Mouse (Mus musculus) heart, embryonic 15.5 days (tissue): ENCODE results near the gene 6030408B16Rik. TPM values are rescaled to one million over a fixed set of nuclear protein-coding genes. Genes with fewer than 3 reads are reported as not detected.

Experiments used
- ATAC-seq: fragments of 200-750 bp; cut with Nextera tagmentation; replicated peaks from 2 replicates; pipeline ENCODE4 v1.8.0; 2017; ENCODE audit warnings: low read depth, moderate TSS enrichment; ENCODE audit not compliant: insufficient number of reproducible peaks, insufficient read depth, low FRiP score
- H3K27ac ChIP-seq: fragments of 300-500 bp; sonication (generic); 2 replicates; pipeline ENCODE4 v1.5.1; 2015; ENCODE audit warnings: mild to moderate bottlenecking, inconsistent platforms
- H3K27me3 ChIP-seq: fragments of 300-500 bp; sonication (generic); 2 replicates; pipeline ENCODE4 v1.6.1; 2015; ENCODE audit warnings: inconsistent platforms
- H3K36me3 ChIP-seq: fragments of 300-500 bp; sonication (generic); 2 replicates; pipeline ENCODE4 v1.6.1; 2015; ENCODE audit warnings: mild to moderate bottlenecking, inconsistent platforms
- H3K4me1 ChIP-seq: fragments of 300-500 bp; sonication (generic); replicated peaks from 2 replicates; pipeline ENCODE4 v1.6.1; 2015; ENCODE audit warnings: inconsistent platforms
- H3K4me2 ChIP-seq: fragments of 300-500 bp; sonication (generic); 2 replicates; pipeline ENCODE4 v1.6.1; 2015; ENCODE audit warnings: inconsistent platforms, mild to moderate bottlenecking, moderate library complexity
- H3K4me3 ChIP-seq: fragments of 300-500 bp; sonication (generic); 2 replicates; pipeline ENCODE4 v1.5.1; 2015; ENCODE audit warnings: mild to moderate bottlenecking, inconsistent platforms
- H3K9ac ChIP-seq: fragments of 300-500 bp; sonication (generic); 2 replicates; pipeline ENCODE4 v1.6.1; 2015; ENCODE audit warnings: mild to moderate bottlenecking, inconsistent platforms
- H3K9me3 ChIP-seq: fragments of 300-500 bp; sonication (generic); replicated peaks from 2 replicates; pipeline ENCODE4 v1.6.1; 2016; ENCODE audit warnings: inconsistent platforms
- WGBS: fragments of 180-500 bp; shearing (Covaris S2); methylation state at CpG from one replicate; pipeline ENCODE4 v1.1.7; 2015; ENCODE audit warnings: mixed read lengths; 5-methylcytosine and 5-hydroxymethylcytosine counted together
- polyA plus RNA-seq: library from polyadenylated mRNA; unstranded; fragments of >200 nt; fragmentation: Nextera tagmentation; extraction: Ambion mirVana; gene quantifications from 2 replicates; pipeline ENCODE4 v1.2.1, GENCODE M21; 2015

The 6030408B16Rik gene
- polyA plus RNA-seq, 1 experiment from 2014 or later, result 3.1 TPM

GRCm38 (mm10) chr15:101341797-101342515, 48.9 kb downstream of the 6030408B16Rik start:
- peaks cover 4% of the 10 kb centered on the region; the same call in 1 of the 2 replicates for H3K4me1 ChIP-seq
- 0 out of 2 replicates have a peak, but pooled peaks cover 3% of the 10 kb centered on the region for H3K27me3 ChIP-seq
- no peaks in the 10 kb centered on the region for H3K36me3 ChIP-seq
- H3K9me3 ChIP-seq, result no peaks in the 10 kb centered on the region
- no peak overlapping the region for H3K4me3 ChIP-seq
- WGBS, result 55% methylated on average over 5 of the region's 5 CpGs
- H3K27ac ChIP-seq, result no peak overlapping the region
- no peak overlapping the region for H3K9ac ChIP-seq
- no peak for ATAC-seq
- H3K4me2 ChIP-seq, result no peak overlapping the region

Other genes starting within 250 kb of the 6030408B16Rik start
- gene Gm47841, start 245.8 kb upstream of the 6030408B16Rik start, polyA plus RNA-seq, result not detected in 2 replicates
- gene Fignl2, start 214.6 kb upstream of the 6030408B16Rik start, polyA plus RNA-seq, result 0.03 and 0.10 TPM in 2 replicates
- gene Ankrd33, start 177.5 kb upstream of the 6030408B16Rik start, polyA plus RNA-seq, result not detected in 2 replicates
- 13.1 and 17.1 TPM in 2 replicates for gene Acvrl1, start 164.7 kb upstream of the 6030408B16Rik start, polyA plus RNA-seq
- 5.8 and 6.9 TPM in 2 replicates for gene Acvr1b, start 119.1 kb upstream of the 6030408B16Rik start, polyA plus RNA-seq
- gene Grasp, start 69.0 kb upstream of the 6030408B16Rik start, polyA plus RNA-seq, result 3.3 and 5.0 TPM in 2 replicates
- 10.6 and 12.5 TPM in 2 replicates for gene Nr4a1, start 38.9 kb upstream of the 6030408B16Rik start, polyA plus RNA-seq
- gene Atg101, start 8.9 kb upstream of the 6030408B16Rik start, polyA plus RNA-seq, result 52.0 and 59.9 TPM in 2 replicates
- gene Krt80, start 77.0 kb downstream of the 6030408B16Rik start, polyA plus RNA-seq, result 7.4 and 8.1 TPM in 2 replicates
- gene Krt7, start 117.8 kb downstream of the 6030408B16Rik start, polyA plus RNA-seq, result 17.4 and 28.2 TPM in 2 replicates
- gene Krt87, start 145.6 kb downstream of the 6030408B16Rik start, polyA plus RNA-seq, result 0.15 TPM in 1 of 2 replicates, not detected in the other
- gene Krt88, start 154.5 kb downstream of the 6030408B16Rik start, polyA plus RNA-seq, result not detected in 2 replicates
- not detected in 2 replicates for gene Krt81, start 170.5 kb downstream of the 6030408B16Rik start, polyA plus RNA-seq
- not detected in 2 replicates for gene Krt86, start 180.3 kb downstream of the 6030408B16Rik start, polyA plus RNA-seq
- not detected in 2 replicates for gene Krt83, start 198.3 kb downstream of the 6030408B16Rik start, polyA plus RNA-seq
- not detected in 2 replicates for gene Gm49425, start 224.0 kb downstream of the 6030408B16Rik start, polyA plus RNA-seq
- not detected in 2 replicates for gene Krt84, start 239.6 kb downstream of the 6030408B16Rik start, polyA plus RNA-seq